Mouse (Mus musculus) v-Abl transformed pro-B cells (cell line): ENCODE data around the gene Eipr1.

ENCODE experiments used
- in situ Hi-C, 2 experiments: fragments of 400-800 bp; cut with MboI; formaldehyde crosslinking; loops; one replicate each; pipeline ENCODE4 v1.15.1; 2025; ENCODE audit not compliant: unreplicated experiment in 2 of 2

Gene Eipr1

DNA sequence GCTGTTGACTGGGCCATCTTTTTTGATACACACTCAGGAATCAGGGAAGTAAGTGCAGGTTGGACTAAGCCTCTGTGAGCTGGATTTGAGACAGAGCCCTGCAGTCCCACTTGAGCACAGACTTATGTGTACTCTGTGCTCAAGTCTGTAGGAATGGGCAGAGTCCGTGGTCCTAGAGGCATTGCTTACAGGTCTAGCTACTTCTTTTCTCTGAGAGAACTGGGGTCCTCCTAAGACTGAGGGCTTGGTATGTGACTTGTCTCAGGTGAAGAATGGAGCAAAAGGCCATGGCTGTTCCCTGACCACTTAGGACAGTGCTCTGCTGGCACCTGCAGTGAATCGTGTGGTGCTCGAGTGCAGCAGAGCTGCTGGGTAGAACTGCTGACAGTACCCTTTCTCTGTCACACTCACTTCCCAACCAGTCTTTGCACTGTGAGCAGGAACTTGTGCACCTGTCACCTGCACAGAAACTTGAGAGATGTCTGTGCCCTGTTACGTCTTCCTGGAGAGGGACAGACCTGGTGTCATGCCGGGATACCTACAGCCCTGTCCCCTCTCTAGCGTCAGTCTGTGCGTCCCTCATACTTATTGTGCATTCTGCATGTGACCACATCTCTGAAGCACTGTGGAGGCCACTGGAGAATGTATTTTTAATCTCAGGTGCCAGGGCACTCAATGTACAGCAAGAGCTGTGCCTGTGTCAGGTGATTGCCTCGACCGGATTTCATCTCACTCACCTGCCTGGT is 65.3 kb downstream of the Eipr1 start:
- in situ Hi-C loops = no loop called here

DNA sequence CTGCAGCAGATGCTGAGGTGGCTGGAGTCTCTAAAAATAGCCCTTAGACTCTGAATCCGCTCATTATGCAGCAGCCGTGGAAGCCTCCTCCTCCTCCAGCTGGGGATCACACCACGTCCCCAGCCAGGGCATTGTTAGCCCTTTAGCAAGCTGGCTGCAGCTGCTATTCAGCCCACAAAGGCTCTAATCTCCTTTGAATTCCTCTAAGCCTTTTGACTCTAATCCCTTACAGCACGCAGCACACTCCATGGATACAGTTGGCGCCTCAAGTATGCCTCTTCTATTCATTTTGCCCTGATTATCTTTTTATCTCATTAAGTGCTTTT is 65.8 kb downstream of the Eipr1 start:
- in situ Hi-C loops = no loop called here

DNA sequence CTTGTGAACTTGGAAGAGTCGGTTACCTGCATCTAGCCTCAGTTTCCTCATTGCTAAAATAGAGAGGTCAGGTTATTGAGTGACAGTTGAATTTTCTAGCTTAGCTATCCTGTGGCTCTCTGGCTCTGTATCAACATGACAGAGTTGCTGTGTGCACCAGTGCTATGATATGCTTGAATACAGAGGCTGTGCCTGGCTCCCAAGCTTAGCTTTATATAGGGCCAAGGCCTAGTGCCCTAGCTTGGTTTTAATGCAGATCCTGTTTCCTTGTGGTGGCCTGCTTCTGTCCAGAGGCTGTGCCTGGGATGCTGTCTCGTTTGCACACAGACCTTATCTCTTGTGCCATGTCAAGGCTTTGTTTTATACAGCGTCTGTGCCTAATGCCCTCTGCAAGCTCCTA is 66.3 kb downstream of the Eipr1 start:
- in situ Hi-C loops = no loop called here

DNA sequence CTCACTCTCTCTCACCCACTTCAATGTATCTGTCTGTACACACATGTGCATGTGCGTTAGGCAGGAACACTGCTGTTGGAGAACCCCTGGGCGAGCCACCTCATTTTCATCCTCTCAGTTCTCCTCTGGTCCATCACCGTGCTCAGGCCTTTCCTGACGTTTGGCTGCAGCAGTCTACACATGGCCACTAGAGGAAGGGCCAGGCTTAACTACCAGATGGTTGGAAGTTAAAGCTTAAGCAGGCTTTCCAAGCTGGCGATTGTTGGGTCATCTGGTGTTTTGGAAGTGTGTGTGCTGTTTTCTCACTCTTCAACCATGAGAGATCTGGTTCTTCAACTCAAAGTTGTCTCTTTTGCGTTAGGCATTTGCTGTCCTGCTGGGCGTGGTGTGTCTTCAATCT is 71.9 kb downstream of the Eipr1 start:
- in situ Hi-C loops = no loop called here

DNA sequence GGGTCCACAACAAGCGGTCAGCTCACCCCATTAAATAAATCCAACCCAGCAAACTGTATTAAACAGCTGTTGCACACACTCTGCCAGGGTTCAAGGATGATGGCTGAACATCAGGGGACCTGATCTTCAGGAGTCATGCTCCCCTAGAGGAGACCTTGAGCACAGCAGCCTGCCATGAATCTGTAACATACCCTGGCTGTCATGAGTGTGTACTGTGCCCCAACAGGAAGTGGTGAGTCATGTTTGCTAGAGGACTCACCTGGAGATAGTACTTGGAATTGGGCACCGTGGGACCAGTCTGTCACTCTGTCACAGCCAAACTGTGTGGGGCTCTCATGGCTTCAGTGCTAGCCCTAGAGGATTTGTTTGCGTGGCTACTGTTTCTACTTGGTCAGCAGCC is 77.9 kb downstream of the Eipr1 start:
- in situ Hi-C loops = no loop called here

DNA sequence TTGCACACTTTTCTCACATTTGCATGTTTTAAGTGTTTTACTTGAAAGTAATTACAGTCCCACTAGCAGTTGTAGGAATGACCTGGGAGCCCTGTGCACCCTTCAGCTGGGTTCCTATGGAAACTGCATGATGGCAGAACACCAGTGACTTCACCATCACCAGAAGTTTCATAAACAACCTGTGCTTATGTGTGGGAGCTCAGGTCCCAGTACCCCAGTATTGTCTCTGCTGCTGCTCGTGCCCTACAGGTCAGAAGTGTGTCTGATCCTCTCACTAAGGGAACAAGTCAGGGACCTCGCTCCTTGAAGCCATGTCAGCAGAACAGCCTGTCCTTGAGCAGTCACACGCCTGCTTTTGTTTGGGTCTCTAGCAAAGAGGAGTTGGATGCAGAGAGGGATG is 78.9 kb downstream of the Eipr1 start:
- in situ Hi-C loops = no loop called here

DNA sequence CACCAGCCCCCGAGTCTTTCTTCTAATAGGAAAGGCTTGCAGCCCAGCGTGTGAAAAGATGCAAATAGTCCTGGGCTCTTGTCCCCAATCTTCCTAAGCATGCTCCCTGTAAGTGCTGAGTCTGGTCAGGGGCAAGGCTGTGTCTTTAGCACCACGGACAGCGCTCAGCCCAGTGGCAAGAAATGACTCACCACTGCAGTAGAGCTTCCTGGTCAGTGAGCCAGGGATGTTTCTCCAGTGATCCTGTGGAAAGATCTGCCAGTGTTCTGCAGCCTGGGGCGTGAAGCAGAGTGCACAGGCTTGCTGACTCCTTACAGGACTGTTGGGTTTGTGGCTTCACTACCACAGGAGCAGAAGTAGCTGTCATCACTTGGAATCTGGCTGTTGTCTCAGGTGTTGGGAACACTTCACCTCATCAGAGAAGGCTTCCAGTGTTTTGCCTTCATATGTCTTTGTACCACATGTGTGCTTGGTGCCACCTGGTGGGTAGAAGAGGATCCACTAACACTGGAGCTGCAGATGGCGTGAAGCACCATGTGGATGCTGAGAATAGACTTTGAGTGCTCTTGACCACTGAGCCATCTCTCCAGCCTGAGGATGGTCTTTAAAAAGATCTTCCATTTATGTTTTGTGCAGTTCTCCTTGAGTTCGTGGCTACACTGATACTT is 79.6 kb downstream of the Eipr1 start:
- in situ Hi-C loops = no loop called here

DNA sequence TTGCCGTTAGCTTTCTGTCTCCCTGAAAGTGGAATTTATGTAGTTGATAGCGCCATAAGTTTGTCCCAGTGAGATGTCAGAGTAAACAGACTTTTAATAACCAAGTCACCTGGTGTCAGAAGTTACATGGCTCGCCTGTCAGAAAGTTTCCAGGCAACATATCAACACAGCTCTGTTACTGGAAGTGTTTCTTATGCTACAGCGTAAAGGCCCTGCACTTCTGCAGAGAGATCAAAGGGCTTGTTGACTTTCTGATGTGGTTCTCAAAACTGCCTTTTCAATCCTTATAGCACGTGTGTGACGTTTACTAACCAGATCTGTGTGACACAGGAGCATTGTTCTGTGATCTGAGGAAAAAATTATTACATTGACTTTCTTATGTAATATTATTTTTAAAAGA is 82.7 kb downstream of the Eipr1 start:
- in situ Hi-C loops = no loop called here

DNA sequence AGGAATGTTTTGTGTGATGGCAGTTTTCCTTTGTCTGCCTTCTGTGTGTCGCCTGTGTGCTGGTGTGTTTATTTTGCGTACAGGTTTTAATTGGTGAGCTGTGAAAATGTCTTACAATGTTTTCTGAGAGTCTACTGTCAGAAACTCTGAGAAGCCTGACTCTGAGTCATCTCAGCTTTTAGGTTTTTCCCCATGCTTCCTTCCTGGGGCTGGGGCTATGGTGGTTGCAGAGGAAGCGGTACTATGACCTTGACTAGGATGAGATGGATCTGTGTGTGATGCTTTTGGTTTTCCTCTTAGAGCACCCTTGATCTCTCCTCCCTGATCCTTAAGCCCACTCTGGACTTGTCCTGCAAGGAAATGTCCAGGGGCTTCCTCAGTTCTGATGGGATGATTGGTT is 84.1 kb downstream of the Eipr1 start:
- in situ Hi-C loops = no loop called here

DNA sequence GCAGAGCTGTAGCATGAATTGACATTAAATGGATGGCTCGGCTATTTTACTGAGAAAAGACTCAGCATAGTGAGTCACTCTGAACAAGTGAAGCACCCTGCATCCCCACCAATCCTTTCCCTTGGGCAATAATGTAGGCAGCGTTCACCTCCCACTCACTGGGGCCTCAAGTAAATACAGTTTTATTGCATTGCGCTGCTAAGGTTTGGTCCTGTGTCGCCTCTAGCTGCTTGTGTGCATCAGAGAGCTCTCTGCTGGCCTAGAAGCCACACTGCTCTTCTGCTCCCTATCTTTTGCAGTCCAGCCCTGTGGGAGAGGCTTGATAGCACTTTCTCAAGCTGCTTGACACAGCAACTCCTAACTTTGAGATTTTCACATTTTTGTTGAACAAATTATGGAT is 86.7 kb downstream of the Eipr1 start:
- in situ Hi-C loops = no loop called here

DNA sequence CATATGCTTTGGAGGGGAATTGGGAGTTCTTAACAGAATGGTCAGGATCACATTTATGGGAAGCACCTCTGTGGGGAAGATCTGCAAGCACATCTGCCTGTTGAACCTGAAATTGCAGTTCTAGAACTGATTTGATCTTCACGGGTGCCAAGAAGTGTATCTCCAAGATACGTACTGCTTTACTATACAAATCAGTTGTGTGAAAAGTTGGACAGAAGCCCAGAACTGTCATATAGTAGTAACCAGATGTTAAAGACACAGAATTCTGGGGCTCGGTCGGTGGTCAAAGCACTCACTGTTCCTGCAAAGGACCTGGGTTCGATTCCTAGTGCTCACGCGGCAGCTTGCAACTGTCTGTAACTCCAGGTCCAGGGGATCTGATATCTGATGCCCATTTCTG is 87.4 kb downstream of the Eipr1 start:
- in situ Hi-C loops = no loop called here

DNA sequence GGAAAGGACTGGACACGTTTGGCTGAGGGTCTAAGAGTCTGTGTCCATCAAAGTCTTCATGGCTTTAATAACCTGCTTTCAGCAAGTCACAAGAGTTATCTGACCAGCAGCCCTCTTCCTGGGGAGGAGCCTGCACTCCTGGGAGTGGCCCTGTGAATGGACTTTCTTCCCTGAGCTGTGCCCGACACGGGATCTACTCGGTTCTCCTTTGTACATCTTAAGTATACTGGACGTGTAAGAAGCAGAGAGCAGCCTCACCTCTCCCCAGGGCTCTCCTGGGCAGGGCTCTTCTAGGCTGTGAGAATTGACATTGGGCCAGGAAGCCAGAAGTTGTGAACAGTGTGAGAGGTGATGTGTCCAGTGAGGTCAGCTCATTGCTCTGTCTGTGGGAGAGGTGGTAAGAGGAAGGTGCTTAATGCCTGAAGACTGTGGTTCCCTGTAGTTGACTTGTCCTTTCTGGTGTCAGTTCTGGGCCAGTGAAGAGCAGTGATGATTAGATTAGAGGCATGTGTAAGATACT is 89.6 kb downstream of the Eipr1 start:
- in situ Hi-C loops = no loop called here

DNA sequence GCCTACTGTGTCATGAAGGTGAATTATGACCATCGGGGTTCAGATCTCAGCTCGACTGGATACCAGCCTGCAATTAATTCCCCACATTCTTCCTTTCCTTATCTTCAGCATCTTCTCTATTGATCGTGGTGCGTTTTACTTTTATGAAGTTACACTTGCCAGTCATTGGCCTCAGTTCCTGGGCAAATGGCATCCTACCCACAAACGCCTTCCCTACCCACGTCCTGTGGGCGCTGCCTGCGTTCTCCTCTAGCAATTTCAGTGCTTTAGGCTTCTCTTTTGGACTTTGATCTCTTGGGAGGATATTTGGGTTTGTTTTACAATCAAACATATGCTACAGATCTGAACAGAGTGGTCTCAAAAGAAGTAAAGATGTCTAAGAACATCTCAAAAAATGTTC is 94.2 kb downstream of the Eipr1 start:
- in situ Hi-C loops = no loop called here

DNA sequence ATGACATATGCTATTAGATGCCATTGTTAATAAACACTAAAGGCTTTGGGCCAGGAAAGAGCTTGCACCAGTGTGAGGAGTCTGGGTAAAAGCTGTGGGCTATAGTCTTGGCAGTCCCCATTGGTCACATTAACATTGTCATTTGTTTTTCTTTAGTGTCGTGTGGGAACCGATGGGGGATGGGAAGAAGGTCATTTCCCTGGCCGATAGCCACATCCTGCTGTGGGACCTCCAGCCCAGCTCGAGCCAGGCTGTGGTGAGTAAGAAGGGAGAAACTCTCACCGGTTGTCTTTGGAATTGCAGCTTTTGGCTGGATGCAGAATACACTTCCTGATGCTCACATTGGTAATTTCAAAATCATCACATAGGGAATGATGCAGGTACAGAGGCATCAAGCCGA is 95.8 kb downstream of the Eipr1 start:
- in situ Hi-C loops = no loop called here

DNA sequence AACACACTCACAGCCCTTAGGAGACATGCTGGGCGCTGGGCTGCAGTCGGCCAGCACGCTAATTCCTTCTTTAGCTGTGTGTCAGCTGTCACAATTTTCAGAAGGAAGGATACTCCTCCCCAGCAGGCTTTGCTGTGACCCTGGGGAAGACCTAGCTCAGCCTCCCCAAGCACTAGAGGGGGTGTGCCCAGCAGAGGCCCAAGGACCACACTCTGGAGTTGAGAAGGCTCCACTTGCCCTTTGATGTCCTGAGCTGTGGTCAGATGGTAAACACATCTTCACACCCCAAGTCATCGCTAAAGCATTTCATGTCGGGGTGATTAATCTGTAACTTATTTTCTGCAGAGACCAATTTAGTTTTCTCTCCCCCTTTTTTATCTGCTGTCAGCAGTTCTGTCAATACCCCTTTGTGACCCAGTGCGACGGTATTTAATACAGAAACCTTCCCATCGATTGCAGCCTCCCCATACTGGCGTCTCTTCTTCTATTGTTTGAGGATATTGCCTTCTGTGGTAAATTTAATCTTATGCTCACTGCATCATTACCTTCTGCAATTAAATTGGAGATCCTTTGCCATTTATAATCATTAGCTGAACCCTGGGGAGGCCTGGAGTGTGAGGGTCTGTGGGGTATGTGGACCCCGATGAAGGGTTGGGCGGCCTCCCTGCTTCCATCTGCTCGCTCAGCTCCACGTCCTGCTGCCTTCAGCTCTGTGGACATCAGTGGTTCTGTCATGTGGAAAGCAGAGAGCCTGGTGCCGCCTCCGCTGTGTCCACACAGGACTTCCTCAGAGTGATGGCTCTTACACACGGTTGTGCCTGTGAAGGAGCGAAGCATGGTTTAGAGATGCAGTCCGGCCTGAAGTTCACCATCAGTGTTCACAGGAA is 97.4 kb downstream of the Eipr1 start:
- in situ Hi-C loops = no loop called here

DNA sequence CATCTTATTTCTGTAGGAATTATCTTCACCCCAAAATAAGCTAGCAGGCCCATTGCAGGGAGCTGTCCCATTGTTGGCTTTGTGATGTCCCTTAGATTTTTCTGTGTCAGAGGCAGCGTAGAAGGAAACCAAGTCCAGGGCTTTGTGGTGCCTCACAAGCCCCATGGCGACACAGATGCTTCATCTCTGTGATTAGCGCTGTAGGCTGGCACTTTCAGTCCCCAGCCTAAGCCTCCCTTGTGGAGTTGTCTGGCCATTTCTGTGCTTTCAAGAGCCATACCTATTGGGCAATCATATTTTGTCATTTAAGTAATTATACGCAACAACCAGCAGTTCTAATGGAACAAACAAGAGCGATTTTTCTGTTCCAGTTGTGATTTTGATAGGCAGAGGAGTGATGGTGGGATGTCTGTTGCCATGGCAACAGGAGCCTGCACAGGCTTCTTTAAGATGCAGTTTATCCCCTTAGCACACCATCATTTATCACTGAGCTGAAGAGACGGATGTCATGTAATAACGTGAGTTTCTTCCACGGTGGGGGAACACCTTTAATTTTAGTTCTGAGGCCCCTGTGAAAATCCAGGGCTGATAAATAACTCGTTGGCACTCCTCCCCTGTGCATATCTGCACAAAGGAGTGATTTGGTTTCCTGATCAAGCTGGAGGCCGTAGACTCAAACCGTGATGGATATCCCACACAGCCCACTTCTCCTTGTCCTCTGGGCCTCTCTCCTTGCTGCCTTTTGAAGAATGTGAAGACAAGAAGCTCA is 108.1 kb downstream of the Eipr1 start:
- in situ Hi-C loops = no loop called here

DNA sequence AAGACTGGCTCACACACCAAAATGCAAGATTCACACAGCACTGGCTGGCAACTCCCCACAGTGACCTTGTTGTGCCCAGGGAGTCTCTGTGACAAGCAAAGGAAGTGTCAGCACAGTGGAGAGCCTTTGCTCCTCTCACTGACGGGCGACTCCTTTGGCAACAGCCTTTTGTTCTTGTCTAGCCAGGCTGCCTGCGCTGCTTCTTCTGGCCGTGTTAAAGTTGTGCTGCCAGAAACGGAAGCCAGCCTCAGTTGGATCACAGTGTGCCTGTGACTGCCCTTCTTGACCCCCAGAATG is 108.6 kb downstream of the Eipr1 start:
- in situ Hi-C loops = no loop called here

DNA sequence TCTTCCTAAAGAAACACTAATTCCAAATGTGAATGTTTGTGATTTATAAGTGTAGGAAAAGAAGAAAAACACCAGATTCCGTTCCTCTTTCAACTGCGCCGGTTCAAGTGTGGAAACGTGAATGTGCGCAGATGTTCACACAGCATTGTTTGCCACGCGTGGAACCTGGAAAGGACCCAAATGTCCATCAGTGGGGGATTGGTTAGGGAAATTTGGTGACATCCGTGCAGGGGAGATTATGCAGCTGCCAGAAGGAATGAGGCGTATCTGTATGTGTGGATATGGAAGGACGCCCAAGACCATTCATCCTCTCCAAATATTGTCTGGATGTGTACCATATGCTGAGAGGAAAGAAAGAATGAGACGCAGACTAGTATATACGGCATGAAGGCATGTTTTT is 111.7 kb downstream of the Eipr1 start:
- in situ Hi-C loops = no loop called here

DNA sequence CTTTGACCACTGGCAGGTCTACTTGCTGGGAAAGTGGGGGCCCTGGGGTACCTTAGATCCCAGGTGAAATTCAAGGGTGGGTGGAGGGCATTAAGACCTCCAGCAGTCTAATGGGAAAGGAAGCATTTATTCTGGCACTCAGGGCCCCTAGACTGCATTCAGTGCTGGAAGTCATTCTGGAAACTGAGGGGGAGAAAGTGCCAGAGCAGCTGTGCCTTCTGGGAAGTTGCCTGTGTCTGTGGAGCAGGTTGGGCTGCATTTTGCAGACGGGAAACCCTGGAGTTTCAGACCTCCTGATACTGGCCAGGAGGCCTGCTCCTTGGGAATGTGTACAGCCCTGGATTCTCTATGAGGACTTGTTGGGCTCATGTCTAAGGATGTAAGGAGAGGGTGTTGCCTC is 114.5 kb downstream of the Eipr1 start:
- in situ Hi-C loops = no loop called here

DNA sequence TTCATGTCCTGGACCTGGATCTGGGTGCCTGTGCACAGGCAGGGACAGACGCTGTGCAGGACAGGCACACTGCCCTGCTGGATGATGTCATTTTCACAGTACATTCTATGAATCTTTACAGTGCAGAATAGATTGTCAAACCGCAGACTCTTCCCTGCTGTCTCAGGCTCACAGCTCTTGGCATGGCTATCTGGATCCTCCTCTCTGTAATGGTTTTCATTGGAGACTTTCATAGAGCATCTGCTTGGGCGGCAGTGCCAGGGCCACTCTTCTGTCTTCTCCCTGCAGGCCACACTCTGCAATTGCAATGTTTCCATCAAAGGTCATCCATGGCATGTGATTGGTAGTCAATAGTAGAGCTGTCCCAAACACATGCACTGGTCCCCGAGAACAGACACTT is 117.2 kb downstream of the Eipr1 start:
- in situ Hi-C loops = no loop called here

DNA sequence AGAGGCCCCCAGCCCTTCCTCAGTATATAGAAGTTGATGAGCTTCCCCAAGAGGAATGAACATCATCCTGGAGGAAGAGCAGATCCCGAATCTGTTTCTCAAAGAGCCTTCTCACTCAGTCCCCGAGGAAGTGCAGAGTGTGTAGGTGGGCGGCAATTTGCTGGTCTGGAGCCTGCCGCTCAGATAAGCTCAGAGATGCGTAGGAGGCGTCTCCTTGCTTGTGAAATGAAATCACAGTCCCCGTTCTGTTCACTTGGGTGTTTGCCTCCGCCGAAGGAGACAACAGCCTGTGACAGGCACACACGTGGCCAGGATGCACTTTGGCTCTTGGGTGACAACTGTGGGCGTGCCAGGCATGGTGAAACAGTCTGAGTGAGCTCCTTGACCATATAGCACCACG is 120.7 kb downstream of the Eipr1 start:
- in situ Hi-C loops = no loop called here
